Mouse (Mus musculus): Measurements from ENCODE around the gene Tmem167. TPM values are rescaled to one million over a fixed set of nuclear protein-coding genes. Genes with fewer than 3 reads are reported as not detected.

Tmem167 gene
- polyA plus RNA-seq, 1 experiment from 2014 or later = 42.7 TPM

Other genes with a start within 250 kb of the Tmem167 start
- gene Xrcc4, start 485 bp downstream of the Tmem167 start, polyA plus RNA-seq (2015; fragmentation: Nextera tagmentation; extraction: Ambion mirVana) = 16.3 and 18.2 TPM in 2 replicates